Mouse (Mus musculus) kidney, adult 9 months (tissue): Measurements from ENCODE around the gene Hpd.

Experiments used
- DNase-seq: peaks from one replicate; pipeline ENCODE4 v3.0.0; 2022

The Hpd gene

GRCm38 (mm10) chr5:123134186-123134874, 48.2 kb downstream of the Hpd start:
- peak; percentile 68 for DNase-seq

- DNase-seq: no peak
These were observed 48.8 kb downstream of the Hpd start for GRCm38 (mm10) chr5:123133784-123134143.

GRCm38 (mm10) chr5:123133083-123133783, 49.3 kb downstream of the Hpd start:
- DNase-seq: peak; percentile 91

- DNase-seq: peak; percentile 84
These were observed 50.0 kb downstream of the Hpd start, which contains the start of gene Rhof for GRCm38 (mm10) chr5:123132308-123133071. Gene Rhof, minus strand, starts transcription at chr5:123132692.

GRCm38 (mm10) chr5:123130814-123131148, 51.7 kb downstream of the Hpd start:
- no peak for DNase-seq

GRCm38 (mm10) chr5:123130030-123130813, 52.3 kb downstream of the Hpd start:
- no peak for DNase-seq

GRCm38 (mm10) chr5:123129170-123129757, 53.3 kb downstream of the Hpd start:
- no peak for DNase-seq

- DNase-seq: no peak
These were observed 53.9 kb downstream of the Hpd start for GRCm38 (mm10) chr5:123128426-123129169.

- DNase-seq: no peak
These were observed 55.5 kb downstream of the Hpd start for GRCm38 (mm10) chr5:123127031-123127430.

GRCm38 (mm10) chr5:123125638-123126406, 56.7 kb downstream of the Hpd start:
- DNase-seq: peak; percentile 52

- no peak for DNase-seq
These were observed 57.4 kb downstream of the Hpd start for GRCm38 (mm10) chr5:123125105-123125504.

GRCm38 (mm10) chr5:123122181-123122580, 60.3 kb downstream of the Hpd start:
- DNase-seq: no peak
